Mouse (Mus musculus) liver, postnatal 0 days (tissue): ENCODE measurements around the gene Lars2. TPM values are rescaled to one million over a fixed set of nuclear protein-coding genes. Genes with fewer than 3 reads are reported as not detected.

Source experiments
- ATAC-seq: fragments of 200-750 bp; cut with Nextera tagmentation; 2 replicates; pipeline ENCODE4 v1.8.0; 2017; ENCODE audit warnings: mild to moderate bottlenecking, moderate library complexity
- DNase-seq: peaks from one replicate; pipeline ENCODE4 v3.0.0-alpha.2; 2016
- H3K27ac ChIP-seq: fragments of 300-500 bp; sonication (generic); 2 replicates; pipeline ENCODE4 v1.5.1; 2014; ENCODE audit warnings: antibody characterized with exemption, moderate library complexity, mild to moderate bottlenecking, low read depth
- H3K27me3 ChIP-seq: fragments of 300-500 bp; sonication (generic); 2 replicates; pipeline ENCODE4 v1.6.1; 2014; ENCODE audit warnings: low read length, control low read depth, mixed read lengths; ENCODE audit not compliant: insufficient read depth
- H3K36me3 ChIP-seq: fragments of 300-500 bp; sonication (generic); replicated peaks from 2 replicates; pipeline ENCODE4 v1.6.1; 2014; ENCODE audit warnings: mild to moderate bottlenecking, control low read depth, low read length, moderate library complexity, mixed read lengths; ENCODE audit not compliant: insufficient read depth
- H3K4me1 ChIP-seq: fragments of 300-500 bp; sonication (generic); 2 replicates; pipeline ENCODE4 v1.6.1; 2014; ENCODE audit warnings: antibody characterized with exemption, mild to moderate bottlenecking, control low read depth; ENCODE audit not compliant: insufficient read depth
- H3K4me2 ChIP-seq: fragments of 300-500 bp; sonication (generic); 2 replicates; pipeline ENCODE4 v1.6.1; 2014; ENCODE audit warnings: low read depth, mild to moderate bottlenecking, low read length, moderate library complexity, mixed read lengths
- H3K4me3 ChIP-seq: fragments of 300-500 bp; sonication (generic); 2 replicates; pipeline ENCODE4 v1.5.1; 2014; ENCODE audit warnings: low read depth, low read length
- H3K9ac ChIP-seq: fragments of 300-500 bp; sonication (generic); replicated peaks from 2 replicates; pipeline ENCODE4 v1.6.1; 2014; ENCODE audit warnings: mild to moderate bottlenecking, moderate library complexity
- H3K9me3 ChIP-seq: fragments of 300-500 bp; sonication (generic); 2 replicates; pipeline ENCODE4 v1.6.1; 2016; ENCODE audit warnings: mild to moderate bottlenecking, control low read depth, low read length, mixed read lengths
- CTCF ChIP-seq: sonication (generic); IDR thresholded peaks from 2 replicates; pipeline ENCODE4 v1.5.1; 2016; ENCODE audit warnings: antibody characterized with exemption, low read depth
- EP300 ChIP-seq: IDR thresholded peaks from 2 replicates; pipeline ENCODE4 v1.6.1; 2016; ENCODE audit warnings: antibody characterized with exemption, low read depth, mild to moderate bottlenecking
- WGBS: fragments of 180-500 bp; shearing (Covaris S2); extraction: QIAGEN DNeasy Blood & Tissue Kit; methylation state at CpG from one replicate; pipeline ENCODE4 v1.1.7; 2014; ENCODE audit not compliant: insufficient replicate concordance; 5-methylcytosine and 5-hydroxymethylcytosine counted together
- polyA plus RNA-seq: library from polyadenylated mRNA; unstranded; fragments of >200 nt; fragmentation: Nextera tagmentation; extraction: Ambion mirVana; gene quantifications from 2 replicates; pipeline ENCODE4 v1.2.1, GENCODE M21; 2015

Lars2 gene
- polyA plus RNA-seq, 1 experiment from 2014 or later: 1,350 TPM

- TF ChIP-seq CTCF (no peak), EP300 (no peak)
- ATAC-seq (0 out of 2 replicates have a peak, but pooled peaks have one; percentile 14), DNase-seq (peak; percentile 51)
- H3K36me3 ChIP-seq: peaks cover 3% of the 10 kb centered on the region
- WGBS: 58% methylated on average over 9 of the region's 9 CpGs
- no peaks in the 10 kb centered on the region for H3K27me3 ChIP-seq
- H3K9me3 ChIP-seq: no peaks in the 10 kb centered on the region
- peak overlapping the region; percentile 7; the same call in 1 of the 2 replicates for H3K4me2 ChIP-seq
- 0 out of 2 replicates have a peak overlapping the region, but pooled peaks have one; percentile 9 for H3K9ac ChIP-seq
- peaks cover 35% of the 10 kb centered on the region for H3K4me1 ChIP-seq
- no peak overlapping the region for H3K27ac ChIP-seq
- H3K4me3 ChIP-seq: no peak overlapping the region
Measured at GRCm38 (mm10) chr9:123491917-123492585, 125.3 kb downstream of the Lars2 start.

GRCm38 (mm10) chr9:123496665-123497064, 129.9 kb downstream of the Lars2 start:
- TF ChIP-seq EP300: no peak
- TF ChIP-seq CTCF: no peak

GRCm38 (mm10) chr9:123497906-123498305, 131.2 kb downstream of the Lars2 start:
- Histone ChIP-seq H3K4me1 (peaks cover 9% of the 10 kb centered on the region), H3K4me2 (no peak overlapping the region), H3K27me3 (no peaks in the 10 kb centered on the region), H3K9ac (no peak overlapping the region), H3K9me3 (no peaks in the 10 kb centered on the region), H3K27ac (no peak overlapping the region), H3K4me3 (no peak overlapping the region), H3K36me3 (peaks cover 24% of the 10 kb centered on the region)
- WGBS: 43% methylated on average over 5 of the region's 5 CpGs
- no peak for TF ChIP-seq CTCF
- ATAC-seq (peak; percentile 28; the same call in 1 of the 2 replicates), DNase-seq (peak; percentile 36)

More at GRCm38 (mm10) chr9:123496665-123497064, 129.9 kb downstream of the Lars2 start:
- peaks cover 20% of the 10 kb centered on the region for H3K4me1 ChIP-seq
- H3K9ac ChIP-seq: no peak overlapping the region
- no peak overlapping the region for H3K4me3 ChIP-seq
- H3K9me3 ChIP-seq: no peaks in the 10 kb centered on the region
- peaks cover 17% of the 10 kb centered on the region for H3K36me3 ChIP-seq
- H3K27me3 ChIP-seq: no peaks in the 10 kb centered on the region
- H3K4me2 ChIP-seq: peak overlapping the region; percentile 42
- ATAC-seq (peak; percentile 75), DNase-seq (peak; percentile 62)
- peak overlapping the region; percentile 39; the same call in 1 of the 2 replicates for H3K27ac ChIP-seq
- WGBS: 40% methylated on average over 13 of the region's 13 CpGs

GRCm38 (mm10) chr9:123500480-123500879, 133.8 kb downstream of the Lars2 start:
- DNase-seq (no peak), ATAC-seq (no peak)
- Histone ChIP-seq H3K9me3 (no peaks in the 10 kb centered on the region), H3K4me1 (peaks cover 5% of the 10 kb centered on the region; the same call in 1 of the 2 replicates), H3K4me3 (no peak overlapping the region), H3K4me2 (no peak overlapping the region), H3K36me3 (peaks cover 40% of the 10 kb centered on the region), H3K27me3 (no peaks in the 10 kb centered on the region), H3K27ac (no peak overlapping the region), H3K9ac (no peak overlapping the region)
- TF ChIP-seq CTCF (no peak), EP300 (no peak)
- 74% methylated on average over 4 of the region's 4 CpGs for WGBS

DNA sequence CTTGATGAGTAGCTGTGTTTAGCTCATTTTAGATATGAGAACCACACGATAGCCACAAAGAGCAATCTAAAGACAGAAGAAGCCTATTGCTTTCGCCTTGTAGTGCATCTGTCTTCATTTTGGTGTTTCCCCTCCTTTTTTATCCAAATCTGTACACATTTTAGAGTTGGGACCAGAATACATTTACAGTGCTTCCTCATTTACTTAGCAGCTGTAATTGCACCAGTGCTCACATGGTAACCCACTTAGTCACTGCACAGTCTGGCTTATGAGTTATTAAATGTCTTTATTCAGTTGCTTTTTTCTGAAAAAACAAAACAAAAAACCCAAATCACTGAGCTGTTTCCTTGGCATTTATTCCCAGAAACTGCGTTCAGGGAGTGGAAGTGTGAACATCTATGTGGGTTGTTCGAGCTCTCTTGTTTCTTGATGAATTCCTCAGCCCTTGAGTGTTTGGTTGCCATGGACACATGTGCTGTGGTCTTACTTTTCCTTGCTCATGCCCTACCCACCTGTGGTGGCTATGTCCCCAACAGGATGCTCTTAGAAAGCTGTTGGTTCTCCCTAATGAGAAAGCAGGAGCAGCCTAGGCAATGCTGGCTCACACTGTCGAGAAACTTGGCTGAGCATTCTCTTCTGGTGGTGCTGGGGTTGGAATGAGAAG, 136.6 kb downstream of the Lars2 start:
- TF ChIP-seq EP300: no peak
- no peak for TF ChIP-seq CTCF
- DNase-seq (no peak), ATAC-seq (no peak)
- Histone ChIP-seq H3K9me3 (no peaks in the 10 kb centered on the region), H3K36me3 (peaks cover 43% of the 10 kb centered on the region), H3K9ac (no peak overlapping the region), H3K4me3 (no peak overlapping the region), H3K27me3 (no peaks in the 10 kb centered on the region), H3K4me2 (no peak overlapping the region), H3K4me1 (no peaks in the 10 kb centered on the region; the same call in 1 of the 2 replicates), H3K27ac (no peak overlapping the region)
- 85% methylated on average over 5 of the region's 5 CpGs for WGBS

DNA sequence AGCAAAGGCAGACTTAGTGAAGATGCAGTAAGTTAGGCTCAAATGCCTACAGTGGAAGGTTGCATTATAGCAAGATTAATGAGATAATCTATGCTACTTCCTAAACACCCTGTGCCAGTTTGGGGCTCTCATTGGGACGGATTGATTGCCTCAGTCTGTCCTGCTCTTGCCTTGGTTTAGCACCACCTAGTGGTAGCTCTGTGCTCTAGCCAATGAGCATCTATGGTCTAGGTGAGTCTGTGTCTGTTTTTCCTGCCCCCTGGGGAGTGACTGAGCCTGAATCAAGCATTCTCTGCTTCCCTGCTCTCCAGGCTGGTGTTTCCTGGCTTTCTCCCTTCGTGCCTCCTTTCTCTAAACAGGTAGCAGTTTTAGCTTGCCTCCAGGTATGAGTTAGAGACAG, 137.6 kb downstream of the Lars2 start:
- DNase-seq (peak; percentile 69), ATAC-seq (peak; percentile 90)
- no peak overlapping the region for H3K4me2 ChIP-seq
- no peaks in the 10 kb centered on the region; the same call in 1 of the 2 replicates for H3K4me1 ChIP-seq
- H3K9me3 ChIP-seq: no peaks in the 10 kb centered on the region
- TF ChIP-seq CTCF: peak; percentile 99
- no peak for TF ChIP-seq EP300
- peaks cover 40% of the 10 kb centered on the region for H3K36me3 ChIP-seq
- no peak overlapping the region for H3K27ac ChIP-seq
- no peak overlapping the region for H3K9ac ChIP-seq
- no peaks in the 10 kb centered on the region for H3K27me3 ChIP-seq
- no peak overlapping the region for H3K4me3 ChIP-seq
- 8% methylated on average over 2 of the region's 2 CpGs for WGBS
